Mouse (Mus musculus) adrenal gland, adult 2 months (tissue): ENCODE measurements around the gene Olfr810. TPM values are rescaled to one million over a fixed set of nuclear protein-coding genes. Genes with fewer than 3 reads are reported as not detected.

Experiments
- DNase-seq: peaks from one replicate; pipeline ENCODE4 v3.0.0; 2021
- long read RNA-seq: library from polyadenylated mRNA; stranded (forward); transcript quantifications from one replicate; pipeline ENCODE4 v2.0.0, GENCODE M21; 2021
- polyA plus RNA-seq: library from polyadenylated mRNA; depleted of rRNA; stranded (reverse); fragments of >200 nt; gene quantifications from 2 replicates; pipeline ENCODE4 v1.2.3, GENCODE M21; 2012; rRNA removed
- total RNA-seq, 2 experiments: library from RNA; stranded (reverse); gene quantifications; 2 replicates each; pipeline ENCODE4 v1.2.3; 2021

The Olfr810 gene
- total RNA-seq: not detected
- not detected in 2 replicates for polyA plus RNA-seq
- long read RNA-seq: 0 reads

DNA sequence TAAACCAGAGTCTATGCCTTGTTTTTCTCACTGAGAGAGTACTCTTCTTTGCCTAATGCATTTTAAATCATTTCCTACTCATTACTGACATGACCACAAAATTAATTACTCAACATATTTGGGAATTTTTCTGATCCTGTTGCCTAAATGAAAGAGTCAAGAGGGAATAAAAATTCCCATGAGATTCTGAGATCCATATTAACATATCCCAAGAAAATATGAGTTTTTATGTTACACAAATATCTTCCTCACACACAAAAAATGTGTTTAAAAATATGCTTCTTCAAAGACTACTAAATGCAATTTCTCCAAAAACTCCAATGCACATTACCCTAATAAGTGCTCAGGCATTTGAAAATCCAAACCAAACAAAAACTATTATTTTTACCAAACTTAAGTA lies at the start of gene Olfr810:
Gene Olfr810, minus strand, starts transcription at position 101 of the 400 bp plus-strand sequence.
- DNase-seq: no peak

- DNase-seq: no peak
Observed at GRCm38 (mm10) chr10:129804296-129804695, 9.6 kb upstream of the Olfr810 start, which contains the start of gene Olfr811. Olfr811 (minus strand) TSS chr10:129804396.

DNA sequence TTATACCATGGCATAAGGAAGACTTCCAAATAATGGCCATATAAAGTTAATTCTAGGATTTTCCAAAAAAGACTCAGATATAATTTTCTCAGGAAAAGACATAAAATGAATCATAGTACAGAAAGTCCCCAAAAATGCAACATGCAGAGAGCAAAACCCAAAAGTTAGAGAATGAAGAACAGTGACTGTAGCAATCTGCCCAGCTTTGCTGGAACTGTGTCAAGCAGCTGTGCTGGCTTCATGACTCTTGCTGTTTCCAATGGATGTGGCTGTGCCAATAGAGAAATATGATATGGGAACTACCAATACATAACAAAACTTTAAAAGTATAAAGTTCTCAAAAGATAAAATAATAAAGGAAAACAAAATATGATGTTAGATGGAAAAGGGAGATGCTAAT lies 16.6 kb downstream of the Olfr810 start:
- no peak for DNase-seq

DNA sequence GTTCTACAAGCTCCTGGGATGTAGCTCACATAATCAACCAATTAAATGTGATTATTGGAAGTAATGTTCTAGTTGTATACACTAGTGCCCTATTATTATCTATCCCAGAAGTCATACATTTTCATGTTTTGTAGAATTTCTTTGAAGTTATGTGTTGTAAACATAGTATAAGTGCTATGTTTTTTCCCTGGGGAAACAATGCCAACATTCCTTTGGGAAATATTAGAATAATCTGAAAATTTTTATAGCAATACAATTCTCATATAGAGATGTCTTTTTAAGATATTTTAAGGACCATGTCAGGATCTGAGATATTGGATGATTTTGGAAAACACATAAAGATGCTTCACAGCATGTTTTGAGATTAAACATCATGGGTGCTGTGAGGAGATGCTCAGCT lies 20.4 kb downstream of the Olfr810 start, which contains the start of gene Olfr809:
Gene Olfr809, plus strand, starts transcription at position 301 of the 400 bp plus-strand sequence.
- DNase-seq: no peak

DNA sequence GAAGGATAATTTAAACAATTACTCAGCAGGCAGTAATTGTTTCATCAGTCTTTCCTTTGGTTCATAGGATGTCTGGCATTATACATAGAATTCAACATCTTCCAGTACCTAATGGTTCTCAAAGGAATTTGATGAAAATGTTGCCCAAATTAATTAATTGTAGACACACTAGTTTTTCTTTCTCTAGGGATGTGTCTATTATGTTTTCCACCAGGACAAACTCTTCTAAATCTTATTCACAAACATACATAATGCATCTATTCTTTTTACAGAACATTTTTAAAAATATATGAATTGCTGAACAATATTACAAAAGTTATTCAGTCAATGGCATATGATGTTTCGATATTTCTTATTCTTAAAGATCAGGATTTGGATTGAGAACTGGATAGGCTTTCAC lies 29.5 kb downstream of the Olfr810 start, which contains the start of gene Olfr808:
Gene Olfr808, plus strand, starts transcription at position 301 of the 400 bp plus-strand sequence.
- DNase-seq: no peak

- DNase-seq: no peak
Observed at GRCm38 (mm10) chr10:129757693-129758092, 37.0 kb downstream of the Olfr810 start, which contains the start of gene Olfr807. Olfr807 (minus strand) TSS chr10:129757793.

GRCm38 (mm10) chr10:129741821-129742220 lies 52.9 kb downstream of the Olfr810 start, which contains the start of gene Olfr806:
Olfr806 (minus strand) TSS chr10:129741921.
- DNase-seq: no peak

Other genes with a start within 250 kb of the Olfr810 start
- gene Olfr794, start 227.3 kb downstream of the Olfr810 start, total RNA-seq: not detected
- gene Olfr794, start 227.3 kb downstream of the Olfr810 start, polyA plus RNA-seq: not detected in 2 replicates
- not detected for gene Olfr796, start 182.3 kb downstream of the Olfr810 start, total RNA-seq
- not detected in 2 replicates for gene Olfr796, start 182.3 kb downstream of the Olfr810 start, polyA plus RNA-seq
- not detected for gene Olfr798, start 167.0 kb downstream of the Olfr810 start, total RNA-seq
- not detected in 2 replicates for gene Olfr798, start 167.0 kb downstream of the Olfr810 start, polyA plus RNA-seq
- gene Olfr799, start 157.4 kb downstream of the Olfr810 start, total RNA-seq: not detected
- not detected in 2 replicates for gene Olfr799, start 157.4 kb downstream of the Olfr810 start, polyA plus RNA-seq
- gene Olfr800, start 137.2 kb downstream of the Olfr810 start, total RNA-seq: not detected
- gene Olfr800, start 137.2 kb downstream of the Olfr810 start, polyA plus RNA-seq: not detected in 2 replicates
- not detected for gene Olfr801, start 121.1 kb downstream of the Olfr810 start, total RNA-seq
- gene Olfr801, start 121.1 kb downstream of the Olfr810 start, polyA plus RNA-seq: not detected in 2 replicates
- gene Olfr802, start 106.7 kb downstream of the Olfr810 start, total RNA-seq: not detected
- gene Olfr802, start 106.7 kb downstream of the Olfr810 start, polyA plus RNA-seq: not detected in 2 replicates
- not detected for gene Olfr803, start 100.6 kb downstream of the Olfr810 start, total RNA-seq
- gene Olfr803, start 100.6 kb downstream of the Olfr810 start, polyA plus RNA-seq: not detected in 2 replicates
- gene Olfr804, start 91.7 kb downstream of the Olfr810 start, total RNA-seq: not detected
- gene Olfr804, start 91.7 kb downstream of the Olfr810 start, polyA plus RNA-seq: not detected in 2 replicates
- gene Olfr805, start 65.5 kb downstream of the Olfr810 start, total RNA-seq: not detected
- gene Olfr805, start 65.5 kb downstream of the Olfr810 start, polyA plus RNA-seq: not detected in 2 replicates
- gene Olfr806, start 53.0 kb downstream of the Olfr810 start, total RNA-seq: not detected
- gene Olfr806, start 53.0 kb downstream of the Olfr810 start, polyA plus RNA-seq: not detected in 2 replicates
- not detected for gene Olfr807, start 37.1 kb downstream of the Olfr810 start, total RNA-seq
- gene Olfr807, start 37.1 kb downstream of the Olfr810 start, polyA plus RNA-seq: not detected in 2 replicates
- gene Olfr808, start 29.4 kb downstream of the Olfr810 start, total RNA-seq: not detected
- not detected in 2 replicates for gene Olfr808, start 29.4 kb downstream of the Olfr810 start, polyA plus RNA-seq
- not detected for gene Olfr809, start 20.3 kb downstream of the Olfr810 start, total RNA-seq
- gene Olfr809, start 20.3 kb downstream of the Olfr810 start, polyA plus RNA-seq: not detected in 2 replicates
- gene Olfr811, start 9.5 kb upstream of the Olfr810 start, total RNA-seq: not detected
- gene Olfr811, start 9.5 kb upstream of the Olfr810 start, polyA plus RNA-seq: not detected in 2 replicates
- not detected for gene Olfr812, start 51.2 kb upstream of the Olfr810 start, total RNA-seq
- gene Olfr812, start 51.2 kb upstream of the Olfr810 start, polyA plus RNA-seq: not detected in 2 replicates
- not detected for gene Olfr813, start 60.5 kb upstream of the Olfr810 start, total RNA-seq
- not detected in 2 replicates for gene Olfr813, start 60.5 kb upstream of the Olfr810 start, polyA plus RNA-seq
- not detected for gene Olfr814, start 84.9 kb upstream of the Olfr810 start, total RNA-seq
- not detected in 2 replicates for gene Olfr814, start 84.9 kb upstream of the Olfr810 start, polyA plus RNA-seq
- gene Olfr815, start 111.0 kb upstream of the Olfr810 start, total RNA-seq: not detected
- gene Olfr815, start 111.0 kb upstream of the Olfr810 start, polyA plus RNA-seq: not detected in 2 replicates
- not detected for gene Olfr816, start 120.7 kb upstream of the Olfr810 start, total RNA-seq
- not detected in 2 replicates for gene Olfr816, start 120.7 kb upstream of the Olfr810 start, polyA plus RNA-seq
- not detected for gene Olfr818, start 154.2 kb upstream of the Olfr810 start, total RNA-seq
- not detected in 2 replicates for gene Olfr818, start 154.2 kb upstream of the Olfr810 start, polyA plus RNA-seq
- gene Olfr819, start 172.3 kb upstream of the Olfr810 start, total RNA-seq: not detected
- not detected in 2 replicates for gene Olfr819, start 172.3 kb upstream of the Olfr810 start, polyA plus RNA-seq
- gene Olfr247, start 181.2 kb upstream of the Olfr810 start, total RNA-seq: not detected
- gene Olfr247, start 181.2 kb upstream of the Olfr810 start, polyA plus RNA-seq: not detected in 2 replicates
- gene Gm10310, start 190.1 kb upstream of the Olfr810 start, total RNA-seq: not detected
- not detected in 2 replicates for gene Gm10310, start 190.1 kb upstream of the Olfr810 start, polyA plus RNA-seq
- gene Olfr820, start 217.7 kb upstream of the Olfr810 start, total RNA-seq: not detected
- not detected in 2 replicates for gene Olfr820, start 217.7 kb upstream of the Olfr810 start, polyA plus RNA-seq
- not detected for gene Olfr821, start 235.4 kb upstream of the Olfr810 start, total RNA-seq
- not detected in 2 replicates for gene Olfr821, start 235.4 kb upstream of the Olfr810 start, polyA plus RNA-seq